Comparison of ENCODE assay signal across 11 mouse cellular contexts in genomic region chr8:122537812-122538211, GRCm38 (mm10). TPM values are rescaled to one million over a fixed set of nuclear protein-coding genes. Genes with fewer than 3 reads are reported as not detected.
DNase-seq lines count a peak whose midpoint lies in the region; ATAC-seq and TF ChIP-seq lines count a peak whose summit lies in the region.
"Had no signal": no experiment of that assay in that cellular context is flagged by ENCODE, and none has a peak within 500 bp of the region (broad histone marks: within the 10 kb centered on the region; RNA-seq: fewer than 3 reads in every experiment).

No protein-coding gene starts in this region.

- no peak overlapping the region for H3K4me3 ChIP-seq in kidney, postnatal 0 days (replicated peaks; ENCODE audit: low read depth, low read length)
- H3K4me3 ChIP-seq in intestine, embryonic 15.5 days (replicated peaks) = no peak overlapping the region
- H3K4me3 ChIP-seq in hindbrain, embryonic 12.5 days = no peak overlapping the region
- H3K4me3 ChIP-seq: midbrain, embryonic 10.5 days; neural tube, embryonic 12.5 days had no signal

- H3K9me3 ChIP-seq in kidney, postnatal 0 days (replicated peaks; ENCODE audit: low read length) = no peaks in the 10 kb centered on the region
- no peaks in the 10 kb centered on the region for H3K9me3 ChIP-seq in intestine, embryonic 15.5 days
- no peaks in the 10 kb centered on the region for H3K9me3 ChIP-seq in hindbrain, embryonic 12.5 days (replicated peaks)
- H3K9me3 ChIP-seq: midbrain, embryonic 10.5 days; neural tube, embryonic 12.5 days had no signal

- H3K27me3 ChIP-seq in kidney, postnatal 0 days (ENCODE audit: insufficient read depth, low read length) = no peaks in the 10 kb centered on the region
- H3K27me3 ChIP-seq in intestine, embryonic 15.5 days (replicated peaks) = no peaks in the 10 kb centered on the region
- no peaks in the 10 kb centered on the region for H3K27me3 ChIP-seq in hindbrain, embryonic 12.5 days
- H3K27me3 ChIP-seq: neural tube, embryonic 12.5 days had no signal

- H3K4me1 ChIP-seq in kidney, postnatal 0 days (replicated peaks; ENCODE audit: insufficient read depth, low read length) = peaks cover 24% of the 10 kb centered on the region; the same call in 1 of the 2 replicates
- peaks cover 19% of the 10 kb centered on the region for H3K4me1 ChIP-seq in intestine, embryonic 15.5 days (replicated peaks)
- H3K4me1 ChIP-seq in hindbrain, embryonic 12.5 days = no peaks in the 10 kb centered on the region
- H3K4me1 ChIP-seq: neural tube, embryonic 12.5 days had no signal

- DNase-seq in kidney, postnatal 0 days (ENCODE audit: low spot score) = no peak
- no peak for DNase-seq in kidney, postnatal 4 days
- DNase-seq in c-Kit-positive CD71-positive TER-119-negative erythroid progenitor cells, embryonic 14.5 days (ENCODE audit: low read depth) = peak; percentile 81
- DNase-seq in retina, postnatal 1 day = no peak
- DNase-seq in thymus, adult 18-20 months = no peak
- DNase-seq: thymus, postnatal 4 days had no signal

- no peak overlapping the region for H3K4me2 ChIP-seq in kidney, postnatal 0 days (ENCODE audit: low read length)
- no peak overlapping the region for H3K4me2 ChIP-seq in intestine, embryonic 15.5 days (replicated peaks)
- no peak overlapping the region for H3K4me2 ChIP-seq in hindbrain, embryonic 12.5 days (replicated peaks)
- H3K4me2 ChIP-seq: neural tube, embryonic 12.5 days had no signal

- ATAC-seq in kidney, postnatal 0 days (replicated peaks; ENCODE audit: low FRiP score, low read depth) = no peak
- peak; percentile 18; the same call in 1 of the 2 replicates for ATAC-seq in intestine, embryonic 15.5 days
- ATAC-seq in megakaryocyte progenitor cell, adult 5-6 weeks (replicated peaks; ENCODE audit: poor library complexity) = peak; percentile 92
- ATAC-seq in hindbrain, embryonic 12.5 days (ENCODE audit: low FRiP score) = no peak

- 0 out of 2 replicates have a peak, but pooled peaks cover 2% of the 10 kb centered on the region for H3K36me3 ChIP-seq in kidney, postnatal 0 days (ENCODE audit: insufficient read depth, low read length)
- H3K36me3 ChIP-seq in intestine, embryonic 15.5 days = no peaks in the 10 kb centered on the region
- no peaks in the 10 kb centered on the region for H3K36me3 ChIP-seq in hindbrain, embryonic 12.5 days
- H3K36me3 ChIP-seq: midbrain, embryonic 10.5 days; neural tube, embryonic 12.5 days had no signal

- TF ChIP-seq CTCF in kidney, postnatal 0 days (IDR thresholded peaks at IDR 0.05; ENCODE audit: low read depth) = no peak

- WGBS in kidney, postnatal 0 days = 81% methylated on average over 2 of the region's 2 CpGs
- 65% methylated on average over 2 of the region's 2 CpGs for WGBS in intestine, embryonic 15.5 days
- WGBS in hindbrain, embryonic 12.5 days = 89% methylated on average over 2 of the region's 2 CpGs

- H3K27ac ChIP-seq in kidney, postnatal 0 days = peak overlapping the region; percentile 85
- H3K27ac ChIP-seq in intestine, embryonic 15.5 days = peak overlapping the region; percentile 56; the same call in 1 of the 2 replicates
- H3K27ac ChIP-seq in hindbrain, embryonic 12.5 days = no peak overlapping the region
- H3K27ac ChIP-seq: midbrain, embryonic 10.5 days; neural tube, embryonic 12.5 days had no signal

- no peak overlapping the region for H3K9ac ChIP-seq in kidney, postnatal 0 days (ENCODE audit: low read depth, low read length)
- no peak overlapping the region for H3K9ac ChIP-seq in intestine, embryonic 15.5 days
- no peak overlapping the region for H3K9ac ChIP-seq in hindbrain, embryonic 12.5 days
- H3K9ac ChIP-seq: neural tube, embryonic 12.5 days had no signal

RNA-seq across cellular contexts. Expression of gene Piezo1, which starts 13.3 kb away (rescaled TPM):
- 12.5 and 14.9 TPM in 2 replicates for polyA plus RNA-seq in kidney, postnatal 0 days (2015; fragmentation: Nextera tagmentation; extraction: Ambion mirVana)
- polyA plus RNA-seq in intestine, embryonic 15.5 days (2015; fragmentation: Nextera tagmentation; extraction: Ambion mirVana) = 10.8 and 12.2 TPM in 2 replicates
- total RNA-seq in megakaryocyte progenitor cell, adult 5-6 weeks (2015) = 25.8 and 38.5 TPM in 2 replicates
- total RNA-seq in megakaryocyte progenitor cell, adult 5-6 weeks (2017) = 15.5 and 22.3 TPM in 2 replicates
- 8.9 TPM in 2 replicates for polyA plus RNA-seq in hindbrain, embryonic 12.5 days (2016; fragmentation: Nextera tagmentation; extraction: Ambion mirVana)

RNA-seq across cellular contexts. Expression of gene Cdt1, which starts 30.0 kb away (rescaled TPM):
- 21.2 and 24.7 TPM in 2 replicates for polyA plus RNA-seq in kidney, postnatal 0 days (2015; fragmentation: Nextera tagmentation; extraction: Ambion mirVana)
- 40.3 and 41.8 TPM in 2 replicates for polyA plus RNA-seq in intestine, embryonic 15.5 days (2015; fragmentation: Nextera tagmentation; extraction: Ambion mirVana)
- total RNA-seq in megakaryocyte progenitor cell, adult 5-6 weeks (2015) = 52.4 and 62.0 TPM in 2 replicates
- 40.8 and 49.6 TPM in 2 replicates for total RNA-seq in megakaryocyte progenitor cell, adult 5-6 weeks (2017)
- 22.7 and 23.9 TPM in 2 replicates for polyA plus RNA-seq in hindbrain, embryonic 12.5 days (2016; fragmentation: Nextera tagmentation; extraction: Ambion mirVana)

RNA-seq across cellular contexts. Expression of gene Aprt, which starts 38.9 kb away (rescaled TPM):
- polyA plus RNA-seq in kidney, postnatal 0 days (2015; fragmentation: Nextera tagmentation; extraction: Ambion mirVana) = 354 and 392 TPM in 2 replicates
- 545 and 612 TPM in 2 replicates for polyA plus RNA-seq in intestine, embryonic 15.5 days (2015; fragmentation: Nextera tagmentation; extraction: Ambion mirVana)
- 258 and 268 TPM in 2 replicates for total RNA-seq in megakaryocyte progenitor cell, adult 5-6 weeks (2015)
- 117 and 152 TPM in 2 replicates for total RNA-seq in megakaryocyte progenitor cell, adult 5-6 weeks (2017)
- polyA plus RNA-seq in hindbrain, embryonic 12.5 days (2016; fragmentation: Nextera tagmentation; extraction: Ambion mirVana) = 160 and 185 TPM in 2 replicates

Comparison
In these comparisons a context has a peak if more than half of its experiments do, and no peak if none do; other contexts are left out.
1. ATAC-seq: peak in intestine, embryonic 15.5 days (single experiment) and megakaryocyte progenitor cell, adult 5-6 weeks (single experiment); none in kidney, postnatal 0 days (single experiment) and hindbrain, embryonic 12.5 days (single experiment).